10 mouse cellular contexts compared by ENCODE assay signal in the genomic region with DNA sequence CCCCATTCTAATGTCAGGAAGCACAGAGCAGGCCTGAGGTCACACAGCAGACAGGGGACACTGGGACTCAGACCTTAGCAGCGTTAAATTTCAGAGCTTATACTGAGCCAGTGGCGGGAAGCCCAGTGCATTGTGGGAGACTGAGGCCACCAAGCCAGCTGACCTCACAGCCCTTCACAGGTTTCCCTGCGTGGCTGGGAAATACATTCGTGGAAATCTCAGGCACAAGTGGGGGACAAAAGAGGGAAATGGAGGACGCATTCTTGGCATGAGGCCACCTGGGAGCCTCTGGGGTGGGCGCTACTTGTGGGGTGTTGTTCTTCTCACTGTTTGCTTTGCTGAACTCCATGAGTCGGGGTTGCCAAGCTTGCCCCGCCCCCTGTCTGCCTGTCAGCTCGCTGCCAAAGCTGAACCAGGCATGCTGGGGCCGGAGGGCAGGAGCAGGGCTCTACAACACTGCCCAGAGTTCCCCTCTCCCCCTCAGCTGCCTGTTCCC. TPM values are rescaled to one million over a fixed set of nuclear protein-coding genes. Genes with fewer than 3 reads are reported as not detected.
DNase-seq lines count a peak whose midpoint lies in the region; ATAC-seq lines count a peak whose summit lies in the region.
"Had no signal": no experiment of that assay in that cellular context is flagged by ENCODE, and none has a peak within 500 bp of the region (broad histone marks: within the 10 kb centered on the region; RNA-seq: fewer than 3 reads in every experiment).

No protein-coding gene starts in this region.

- DNase-seq in left cerebral cortex, postnatal 4 days = peak; percentile 69
- DNase-seq in left cerebral cortex, adult 9 months (ENCODE audit: low spot score in 2 of 2) = no peak
- DNase-seq in heart, embryonic 10.5 days (ENCODE audit: low spot score) = no peak
- DNase-seq in thymus, postnatal 10 days (ENCODE audit: low spot score in 2 of 2) = no peak
- DNase-seq in left cerebral cortex, postnatal 14 days (ENCODE audit: low spot score in 2 of 2) = no peak
- no peak for DNase-seq in adrenal gland, adult 8-10 months

- no peak overlapping the region for H3K9ac ChIP-seq in kidney, embryonic 15.5 days
- no peak overlapping the region for H3K9ac ChIP-seq in midbrain, embryonic 13.5 days (replicated peaks)

- no peak overlapping the region for H3K4me3 ChIP-seq in heart, embryonic 10.5 days
- H3K4me3 ChIP-seq in kidney, embryonic 15.5 days (replicated peaks) = no peak overlapping the region
- no peak overlapping the region for H3K4me3 ChIP-seq in midbrain, embryonic 13.5 days (replicated peaks)
- H3K4me3 ChIP-seq: myocyte had no signal

- intact Hi-C loops in left cerebral cortex, postnatal 4 days (cut with DNase I) = no loop called here
- intact Hi-C loops in left cerebral cortex, postnatal 14 days (cut with DNase I) = no loop called here

- 38% methylated on average over 10 of the region's 10 CpGs for WGBS in heart, embryonic 10.5 days
- WGBS in kidney, embryonic 15.5 days = 24% methylated on average over 10 of the region's 10 CpGs
- WGBS in midbrain, embryonic 13.5 days = 31% methylated on average over 10 of the region's 10 CpGs

- H3K4me1 ChIP-seq in heart, embryonic 10.5 days = peaks cover 78% of the 10 kb centered on the region
- H3K4me1 ChIP-seq in kidney, embryonic 15.5 days = peaks cover 47% of the 10 kb centered on the region
- peaks cover 25% of the 10 kb centered on the region for H3K4me1 ChIP-seq in midbrain, embryonic 13.5 days (replicated peaks)

- H3K36me3 ChIP-seq in heart, embryonic 10.5 days = no peaks in the 10 kb centered on the region
- H3K36me3 ChIP-seq in kidney, embryonic 15.5 days = no peaks in the 10 kb centered on the region
- H3K36me3 ChIP-seq in midbrain, embryonic 13.5 days = no peaks in the 10 kb centered on the region

- peak; percentile 40; the same call in 1 of the 2 replicates for ATAC-seq in kidney, embryonic 15.5 days (replicated peaks; ENCODE audit: low FRiP score)
- ATAC-seq in midbrain, embryonic 13.5 days = peak; percentile 66; the same call in 1 of the 2 replicates

- H3K9me3 ChIP-seq in heart, embryonic 10.5 days = no peaks in the 10 kb centered on the region
- H3K9me3 ChIP-seq in kidney, embryonic 15.5 days (replicated peaks) = no peaks in the 10 kb centered on the region
- no peaks in the 10 kb centered on the region for H3K9me3 ChIP-seq in midbrain, embryonic 13.5 days

- peak overlapping the region; percentile 86 for H3K27ac ChIP-seq in heart, embryonic 10.5 days
- no peak overlapping the region for H3K27ac ChIP-seq in kidney, embryonic 15.5 days
- H3K27ac ChIP-seq in midbrain, embryonic 13.5 days = no peak overlapping the region

- peak overlapping the region; percentile 22 for H3K4me2 ChIP-seq in kidney, embryonic 15.5 days
- H3K4me2 ChIP-seq in midbrain, embryonic 13.5 days (replicated peaks) = peak overlapping the region; percentile 9; the same call in 1 of the 2 replicates

- no peaks in the 10 kb centered on the region; the same call in 1 of the 2 replicates for H3K27me3 ChIP-seq in heart, embryonic 10.5 days (ENCODE audit: insufficient read depth, poor library complexity, severe bottlenecking)
- peaks cover 2% of the 10 kb centered on the region; the same call in 1 of the 2 replicates for H3K27me3 ChIP-seq in kidney, embryonic 15.5 days
- H3K27me3 ChIP-seq in midbrain, embryonic 13.5 days = no peaks in the 10 kb centered on the region

RNA-seq across cellular contexts. Expression of a gene that starts 29.9 kb away (rescaled TPM):
- total RNA-seq in left cerebral cortex, postnatal 4 days (2021) = under 1 TPM; 0.28 to 0.32 TPM
- 0.18 and 0.28 TPM in 2 replicates for polyA plus RNA-seq in heart, embryonic 10.5 days (2016; fragmentation: Nextera tagmentation; extraction: Ambion mirVana)
- polyA plus RNA-seq in kidney, embryonic 15.5 days (2015; fragmentation: Nextera tagmentation; extraction: Ambion mirVana) = 1.1 TPM in 2 replicates
- 0.10 and 0.16 TPM in 2 replicates for polyA plus RNA-seq in midbrain, embryonic 13.5 days (2015; fragmentation: Nextera tagmentation; extraction: Ambion mirVana)
- total RNA-seq in left cerebral cortex, postnatal 14 days (2021) = under 1 TPM; 0.35 to 0.40 TPM
- under 1 TPM in 3 of 4 experiments, not detected in 1; 0.17 to 0.22 (median 0.18) TPM for total RNA-seq in adrenal gland, adult 8-10 months (2022)
- total RNA-seq: common myeloid progenitor, adult 5-6 weeks had no signal
- polyA plus RNA-seq: myocyte had no signal
